Mouse (Mus musculus) kidney, postnatal 36 days (tissue): ENCODE measurements around the gene Has3.

ENCODE experiments used
- DNase-seq, 2 experiments: peaks; one replicate each; pipeline ENCODE4 v3.0.0; 2021 to 2022; ENCODE audit warnings: mixed read lengths in 2 of 2

Has3 gene

DNA sequence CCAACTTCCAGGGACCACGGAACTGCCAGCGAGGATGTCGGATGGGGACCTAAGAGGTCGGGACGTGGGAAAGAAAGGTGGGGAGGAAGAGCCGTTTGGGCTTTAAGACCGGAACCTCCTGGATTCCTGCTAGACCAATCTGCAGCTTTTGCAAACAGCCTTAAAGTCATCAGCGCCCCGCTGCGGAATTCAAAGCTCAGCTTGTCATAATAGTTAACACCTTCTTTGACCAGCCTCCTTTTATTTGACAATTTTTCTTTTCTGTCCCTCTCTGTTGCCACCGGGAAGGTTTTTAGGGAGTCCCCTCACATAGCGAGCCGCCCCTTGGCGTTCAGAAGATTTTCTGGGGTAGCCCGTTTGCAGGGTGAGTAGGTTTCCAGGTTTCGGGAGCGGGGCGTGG lies at the start of gene Has3:
Gene Has3, plus strand, starts transcription at position 192 of the 400 bp plus-strand sequence.
- DNase-seq: peak in 1 of 2 experiments; percentile 55

DNA sequence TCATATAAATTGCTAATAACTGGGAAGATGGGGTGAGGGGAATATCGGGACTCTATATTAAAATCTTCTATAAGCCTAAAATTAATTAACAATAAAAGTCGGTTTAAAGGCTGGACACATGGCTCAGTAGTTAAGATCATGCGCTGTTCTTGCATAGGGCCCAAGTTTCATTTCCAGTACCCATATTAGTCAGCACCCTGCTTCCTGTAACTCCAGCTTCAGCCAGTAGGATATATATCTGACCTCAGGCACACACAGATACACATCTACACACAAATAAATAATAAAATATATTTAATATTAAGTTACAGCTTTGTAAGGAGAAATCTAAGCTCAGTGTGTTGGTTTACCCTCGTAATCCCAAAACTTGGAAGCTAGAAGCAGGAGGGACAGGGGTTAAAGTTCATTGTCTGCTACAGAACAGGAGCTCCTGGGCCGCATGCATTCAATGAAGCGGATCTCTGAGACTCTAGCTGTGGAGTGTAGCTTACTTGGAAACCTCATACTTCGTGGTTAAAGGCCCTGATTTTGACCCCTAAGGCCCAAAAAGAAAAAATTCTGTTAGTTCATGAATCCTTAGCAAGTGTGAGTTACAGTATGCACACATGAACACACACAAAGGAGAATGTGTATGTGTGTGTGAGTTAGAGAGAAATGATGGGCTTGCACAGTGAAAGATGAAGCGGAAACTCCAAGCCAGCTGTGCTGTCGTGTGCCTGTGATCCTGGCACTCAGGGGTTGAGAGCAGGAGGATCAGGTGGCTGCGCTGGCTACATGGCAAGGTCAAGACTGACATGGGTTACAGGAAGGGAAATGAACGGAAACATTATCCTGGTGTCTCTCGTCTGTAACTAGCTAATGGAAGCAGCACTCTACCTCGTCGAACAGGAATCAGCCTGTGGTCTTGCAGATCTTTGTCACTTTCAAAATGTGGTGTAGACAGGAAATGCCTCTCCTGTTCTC lies 49.2 kb upstream of the Has3 start:
- DNase-seq: peak in 1 of 2 experiments; percentile 45

DNA sequence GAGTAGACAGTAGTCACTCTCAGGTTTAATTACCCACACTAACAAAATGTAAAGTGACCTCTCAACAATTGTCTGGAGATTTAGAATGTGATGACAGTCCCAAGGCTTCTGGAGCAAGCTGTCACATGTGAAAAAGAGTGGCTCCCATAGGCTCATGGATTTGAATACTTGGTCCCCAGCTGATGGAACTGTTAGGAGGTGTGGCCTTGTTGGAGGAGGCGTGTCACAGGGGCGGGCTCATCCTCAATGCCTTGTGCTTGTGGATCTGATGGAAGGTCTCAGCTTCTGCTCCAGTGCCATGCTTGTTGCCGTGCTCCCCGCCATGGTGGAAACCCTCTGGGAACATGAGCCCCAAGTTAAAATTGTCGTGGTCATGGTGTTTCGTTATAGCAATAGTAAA lies 41.1 kb upstream of the Has3 start:
- DNase-seq: no peak

DNA sequence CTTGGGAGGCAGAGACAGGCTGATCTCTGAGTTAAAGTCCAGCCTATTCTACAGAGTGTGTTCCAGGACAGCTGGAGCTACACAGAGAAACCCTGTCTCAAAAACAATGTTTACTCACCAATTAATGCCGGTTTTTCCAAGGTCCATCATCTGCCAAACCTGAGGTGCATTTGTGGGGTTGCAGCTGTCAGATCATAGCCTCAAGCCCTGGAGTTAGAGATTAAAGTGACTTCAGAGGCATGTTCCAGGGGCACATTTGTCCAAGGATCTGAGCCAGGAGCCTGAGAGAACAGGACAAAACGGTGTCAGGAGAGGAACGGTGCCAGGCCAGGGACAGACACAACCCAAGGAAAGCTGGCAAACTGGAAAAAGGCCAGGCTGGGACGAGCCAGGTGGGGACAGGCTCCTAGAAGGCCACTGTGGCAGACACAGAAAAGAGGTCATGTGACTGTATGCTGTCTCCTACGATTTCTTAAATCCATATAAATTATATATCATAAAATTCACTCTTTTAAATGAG lies 40.5 kb upstream of the Has3 start:
- peak; percentile 23 to 63 for DNase-seq

DNA sequence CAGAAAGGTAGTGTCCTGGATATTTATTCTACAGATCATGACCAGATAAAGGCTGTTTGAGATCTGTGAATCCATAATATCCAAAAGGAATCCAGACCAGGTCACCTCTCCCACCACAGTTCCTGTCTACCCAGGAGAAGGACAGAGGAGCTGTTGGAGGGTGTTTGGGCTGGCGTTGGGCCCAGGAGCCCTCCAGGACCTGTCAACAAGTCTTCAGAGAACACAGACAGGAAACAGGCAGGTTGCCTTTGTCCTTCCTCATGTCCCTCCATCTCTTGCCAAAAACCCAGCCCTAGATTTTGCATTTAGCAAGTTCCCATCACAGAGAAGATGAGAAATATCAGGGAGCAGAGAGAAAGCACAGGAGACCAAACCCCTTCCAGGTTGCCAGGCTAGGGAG lies 35.1 kb upstream of the Has3 start:
- peak; percentile 62 to 63 for DNase-seq

DNA sequence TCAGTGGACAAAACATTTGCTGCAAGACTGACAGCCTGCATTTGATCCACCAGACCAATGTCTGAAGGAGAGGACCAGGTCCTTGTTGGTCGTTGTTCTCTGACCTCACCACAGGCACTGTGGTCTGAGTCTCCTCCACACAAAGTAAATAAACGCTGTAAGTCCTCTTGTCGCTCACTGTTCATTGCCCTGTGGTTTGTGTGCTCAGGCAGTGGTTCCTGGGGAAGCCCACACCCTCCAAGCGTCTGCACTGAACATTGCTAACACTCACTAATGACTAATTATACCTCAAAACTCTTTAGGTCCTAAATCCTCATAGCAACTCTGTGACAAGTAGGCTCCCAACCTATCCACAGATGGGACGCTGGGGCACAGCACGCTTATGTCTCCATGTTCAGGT lies 33.5 kb upstream of the Has3 start:
- DNase-seq: no peak

DNA sequence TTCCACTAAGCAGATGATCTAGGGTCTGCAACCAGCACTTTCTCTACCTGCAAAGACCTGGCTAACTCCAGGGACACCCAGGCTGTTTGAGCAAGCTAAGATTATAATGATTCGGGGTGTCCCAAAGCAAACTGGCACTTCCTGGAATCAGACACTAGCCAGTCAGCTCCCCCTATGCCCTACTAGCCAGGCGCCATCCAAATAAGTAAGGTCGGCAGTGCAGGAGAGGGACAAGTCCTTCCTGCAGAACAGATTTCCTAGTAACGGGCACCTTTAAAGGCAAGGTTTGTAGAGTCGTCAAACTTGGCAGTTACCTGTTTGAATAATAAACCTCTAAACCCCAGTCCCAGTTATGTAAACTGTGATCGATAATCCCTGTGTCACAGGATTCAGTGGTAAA lies 31.2 kb upstream of the Has3 start:
- DNase-seq: no peak

DNA sequence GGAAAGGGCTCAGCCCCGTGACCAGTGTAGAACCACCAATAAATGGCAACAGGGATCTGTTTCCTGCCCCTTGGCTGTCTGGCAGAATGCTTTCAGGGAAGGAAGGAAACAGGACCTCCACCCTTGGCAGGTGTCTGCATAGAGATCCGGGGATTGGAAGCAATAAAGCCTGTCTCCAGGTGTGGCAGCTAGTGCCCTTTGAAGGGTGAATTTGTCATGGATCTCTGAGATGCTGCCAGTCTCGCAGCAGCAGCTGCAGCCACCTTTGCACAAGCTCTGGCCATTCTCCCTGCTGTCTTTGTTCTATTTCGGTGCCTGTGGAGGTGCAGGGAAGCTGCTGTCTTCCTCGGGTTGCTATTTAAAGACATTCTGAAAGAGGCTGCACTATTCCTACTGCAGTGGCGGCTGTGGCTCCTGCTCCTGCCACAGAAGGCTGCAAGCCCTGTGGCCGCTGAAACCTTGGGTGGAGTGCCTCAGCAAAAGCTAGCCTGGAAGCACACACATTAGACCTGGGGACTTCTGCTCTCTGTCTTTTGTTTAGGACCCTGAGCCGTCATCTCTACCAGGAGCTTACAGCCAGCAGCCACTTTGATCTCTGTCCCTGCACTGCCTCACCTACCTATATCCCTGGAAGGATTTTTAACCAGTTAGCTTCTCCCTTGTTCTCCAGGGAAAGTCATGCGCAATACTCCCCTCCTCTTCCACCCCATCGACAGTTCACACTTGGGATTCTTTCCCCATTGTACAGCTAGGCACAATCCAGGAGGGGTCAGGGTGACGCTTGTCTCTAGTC lies 30.6 kb upstream of the Has3 start:
- peak; percentile 47 to 64 for DNase-seq

DNA sequence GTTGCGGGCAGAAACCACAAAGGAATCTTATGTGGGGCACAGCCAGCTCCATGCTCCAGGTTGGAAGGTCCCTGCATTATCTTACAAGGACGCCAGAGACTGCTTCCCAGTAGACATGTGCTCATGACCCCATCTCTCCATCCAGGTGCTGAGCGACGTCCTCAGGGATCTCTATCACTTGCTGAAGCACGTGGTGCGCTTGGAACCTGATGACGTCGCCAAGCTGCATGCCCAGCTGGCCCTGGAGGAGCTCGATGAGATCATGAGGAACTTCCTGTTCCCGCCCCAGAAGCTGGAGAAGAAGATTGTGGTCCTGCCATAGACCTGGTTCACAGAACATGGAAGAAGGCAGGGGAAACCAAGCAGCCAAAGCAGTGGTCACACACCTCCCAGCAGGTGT lies 20.0 kb upstream of the Has3 start:
- DNase-seq: no peak

DNA sequence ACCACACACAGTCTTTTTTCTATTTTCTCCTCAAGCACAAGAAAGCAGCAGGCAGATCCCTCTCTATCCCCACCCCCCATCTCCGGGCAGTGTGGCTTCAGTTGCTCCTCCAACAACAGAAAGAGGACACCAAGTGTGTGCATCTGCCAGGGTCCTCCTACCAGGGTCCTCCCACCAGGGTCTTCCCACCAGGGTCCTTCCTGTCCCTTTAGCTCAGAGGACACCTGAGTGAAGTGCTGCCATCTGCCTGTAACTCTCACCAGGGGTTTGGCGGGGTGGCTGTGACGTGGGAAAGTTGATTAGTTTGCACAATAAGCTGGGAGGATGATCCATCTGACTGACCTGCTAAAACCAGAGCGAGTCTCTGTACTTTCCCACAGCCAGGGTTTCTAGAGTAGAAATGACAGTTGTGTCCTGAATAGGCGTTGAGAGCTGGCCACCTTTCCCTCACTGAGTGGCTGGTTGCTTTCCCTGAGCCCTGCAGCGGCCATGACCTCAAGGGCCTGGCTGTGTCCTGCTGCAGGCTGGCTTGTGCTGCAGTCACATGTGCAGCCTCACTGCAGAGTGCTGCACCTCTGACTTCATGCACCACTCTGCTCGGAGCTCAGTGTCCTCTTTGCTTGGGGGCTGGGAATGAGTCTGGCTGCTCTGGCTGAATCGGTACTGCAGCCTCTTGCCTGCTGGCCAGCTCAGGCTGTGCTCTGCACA lies 15.4 kb upstream of the Has3 start:
- peak; percentile 15 to 53 for DNase-seq

DNA sequence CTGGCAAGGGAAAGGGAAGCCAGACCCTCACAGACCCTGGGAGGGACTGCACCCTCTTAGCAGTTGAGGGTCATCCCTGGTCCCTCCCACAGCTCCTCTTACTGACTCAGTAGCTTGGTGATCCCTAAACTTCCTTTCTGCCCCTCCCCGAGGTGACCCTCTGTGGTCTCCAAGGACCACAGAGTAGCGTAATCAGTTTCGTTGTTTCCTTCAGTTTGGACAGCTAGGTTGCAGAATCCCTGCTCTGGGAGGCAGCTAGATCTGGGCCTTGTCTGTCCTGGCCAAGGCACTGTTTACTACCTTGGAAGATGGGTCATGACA lies 14.8 kb upstream of the Has3 start:
- no peak for DNase-seq

DNA sequence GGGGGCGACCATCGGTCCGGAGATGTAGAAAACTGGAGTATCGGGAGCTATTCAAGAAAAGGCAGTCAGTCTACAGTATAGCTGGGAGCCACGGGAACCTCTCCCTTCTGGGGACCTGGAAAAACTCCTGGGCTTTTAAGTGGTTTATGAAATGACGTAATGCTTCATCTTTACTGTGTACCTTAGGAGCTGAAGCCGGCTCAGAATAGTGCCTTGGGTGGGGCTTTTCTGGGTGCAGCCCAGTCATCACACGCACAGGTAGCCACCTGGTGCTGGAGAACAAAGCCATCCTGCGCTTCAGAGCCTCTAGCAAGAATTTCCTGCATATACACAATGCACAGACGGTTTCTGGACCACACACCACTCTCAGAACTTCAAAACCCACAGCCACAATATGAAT lies 7.2 kb upstream of the Has3 start:
- no peak for DNase-seq

DNA sequence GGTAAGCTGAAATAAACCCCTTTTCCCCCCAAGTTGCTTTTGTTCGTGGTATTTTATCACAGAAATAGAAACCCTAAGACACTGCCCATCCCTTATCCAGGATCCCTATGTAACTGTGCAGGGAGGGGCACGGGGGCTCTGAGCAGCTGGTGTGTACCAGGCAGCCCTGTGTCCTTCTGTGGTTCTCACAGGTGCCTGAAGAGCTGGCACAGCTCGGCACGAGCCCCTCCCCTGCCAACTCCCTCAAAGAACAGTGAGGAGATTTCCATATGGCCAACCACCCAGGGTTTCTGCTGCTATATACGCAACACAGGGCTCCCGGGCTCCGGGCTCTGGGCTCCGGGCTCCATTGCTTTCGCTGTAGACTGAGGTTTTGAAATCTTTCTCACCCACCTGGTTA lies 4.7 kb upstream of the Has3 start:
- DNase-seq: no peak

DNA sequence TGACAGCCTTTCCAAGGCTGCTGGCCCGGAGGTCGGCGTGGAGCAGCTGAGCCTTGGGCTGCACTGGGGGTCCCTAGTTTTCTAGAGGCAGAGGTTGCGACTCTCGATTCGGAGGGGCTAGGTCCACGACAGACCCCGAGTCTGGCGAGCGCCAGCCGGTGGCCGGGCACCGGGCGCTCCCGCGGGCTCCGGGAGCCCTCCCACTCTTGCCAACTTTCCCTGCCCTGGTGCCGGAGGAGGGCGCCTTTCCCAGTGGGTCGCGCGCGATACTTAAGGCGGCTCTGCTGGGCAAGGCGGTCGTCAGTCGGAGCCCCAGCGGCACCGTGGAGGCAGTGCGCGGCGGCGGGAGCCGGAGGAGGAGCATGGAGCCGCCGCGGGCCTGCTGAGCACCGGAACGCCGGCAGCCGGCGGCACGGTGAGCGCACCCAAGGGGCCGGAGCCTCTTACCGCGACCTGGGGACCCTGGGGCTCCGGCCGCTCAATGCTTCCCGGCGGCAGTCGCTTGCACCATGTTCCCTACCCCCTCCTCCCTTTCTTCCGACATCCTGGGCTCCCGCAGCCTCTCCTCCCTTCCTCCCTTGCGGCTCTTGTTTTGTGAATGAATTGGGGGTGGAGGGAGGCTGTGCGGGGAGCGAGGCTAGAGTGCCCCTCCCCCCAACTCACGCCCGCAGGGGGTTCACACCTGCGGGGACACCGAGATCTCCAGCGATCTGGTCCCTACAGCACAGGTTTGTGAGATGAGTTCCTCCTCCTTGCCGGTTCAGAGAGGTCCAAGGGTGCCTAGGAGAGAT lies 690 bp downstream of the Has3 start:
- peak; percentile 72 to 83 for DNase-seq

DNA sequence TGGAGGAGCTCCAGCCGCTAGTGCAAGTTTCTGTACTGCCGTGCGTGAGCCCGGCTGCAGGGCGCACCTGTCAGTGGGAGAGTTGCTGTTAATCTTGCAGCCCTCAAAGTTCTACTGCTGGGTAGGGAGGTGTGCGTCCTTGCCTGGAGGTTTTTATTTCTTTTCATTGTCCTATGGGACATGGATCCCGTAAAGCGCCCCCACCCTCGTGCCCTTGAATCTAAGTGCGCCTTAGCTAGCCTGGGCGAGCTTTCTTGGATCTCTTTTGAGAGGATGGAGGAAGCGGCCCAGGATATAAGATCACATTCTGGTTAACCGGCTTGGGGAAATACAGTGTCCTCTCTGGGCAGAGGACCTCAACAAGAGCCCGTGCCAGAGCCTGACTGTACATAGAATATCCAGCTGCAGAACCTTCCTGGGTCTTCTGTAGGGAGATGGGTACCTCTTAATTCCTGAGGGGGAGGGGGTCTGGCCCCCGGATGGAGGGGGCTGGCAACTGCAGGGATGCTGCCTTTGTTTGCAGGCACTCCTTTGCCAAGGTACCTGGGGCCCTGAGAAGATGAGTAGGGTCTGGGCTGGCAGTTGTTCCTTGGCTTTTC lies 1.4 kb downstream of the Has3 start:
- peak in 1 of 2 experiments; percentile 63 for DNase-seq

DNA sequence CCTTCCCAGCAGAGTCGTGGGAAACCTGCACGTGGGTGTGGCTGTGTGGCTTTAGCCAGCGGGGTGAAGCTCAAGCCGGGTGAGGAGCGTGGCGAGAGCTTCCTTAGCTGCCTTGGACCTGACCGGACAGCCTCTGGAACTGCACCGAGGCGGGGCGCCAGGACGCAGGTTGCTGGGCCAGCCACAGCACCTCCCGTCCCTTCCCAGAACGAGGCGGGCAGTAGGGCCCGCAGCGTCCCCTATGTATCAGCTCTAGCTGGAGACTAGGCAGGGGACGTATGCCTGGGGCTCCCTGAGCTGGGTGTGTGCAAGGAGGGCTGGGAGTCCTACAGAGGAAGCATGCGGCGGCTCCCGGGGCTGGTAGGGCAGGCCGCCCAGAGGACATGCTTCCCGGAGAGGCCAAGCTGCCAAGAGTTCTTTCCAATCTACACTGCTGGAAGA lies 1.9 kb downstream of the Has3 start:
- DNase-seq: peak; percentile 78 to 90

DNA sequence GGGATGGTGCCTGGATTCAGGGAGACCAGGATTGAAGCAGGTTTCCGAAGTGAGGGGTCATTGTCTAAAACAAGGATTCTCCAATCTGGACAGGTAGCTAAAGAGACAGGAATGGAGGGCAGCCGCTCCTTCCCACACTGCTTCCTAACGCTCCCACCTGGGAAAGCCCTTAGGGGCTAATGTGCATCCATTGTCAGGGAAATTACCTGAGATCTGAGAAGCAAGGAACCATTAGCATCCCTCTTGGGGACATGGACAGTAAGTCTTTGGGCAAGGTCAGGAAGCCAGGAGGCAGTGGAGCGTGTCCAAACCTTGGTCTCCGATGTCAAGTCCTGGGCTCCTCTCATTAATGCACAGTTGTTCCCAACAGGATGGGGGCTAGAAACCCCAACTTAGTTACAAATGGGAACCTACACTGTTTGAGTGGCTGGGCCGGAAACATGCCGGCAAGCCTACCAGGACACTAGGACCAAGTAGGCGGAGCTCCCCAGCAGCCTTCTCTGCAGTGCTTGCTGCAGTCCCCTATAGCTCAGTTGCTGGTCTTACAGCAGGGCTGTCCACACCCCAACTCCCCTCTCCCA lies 2.5 kb downstream of the Has3 start:
- DNase-seq: peak in 1 of 2 experiments; percentile 55

DNA sequence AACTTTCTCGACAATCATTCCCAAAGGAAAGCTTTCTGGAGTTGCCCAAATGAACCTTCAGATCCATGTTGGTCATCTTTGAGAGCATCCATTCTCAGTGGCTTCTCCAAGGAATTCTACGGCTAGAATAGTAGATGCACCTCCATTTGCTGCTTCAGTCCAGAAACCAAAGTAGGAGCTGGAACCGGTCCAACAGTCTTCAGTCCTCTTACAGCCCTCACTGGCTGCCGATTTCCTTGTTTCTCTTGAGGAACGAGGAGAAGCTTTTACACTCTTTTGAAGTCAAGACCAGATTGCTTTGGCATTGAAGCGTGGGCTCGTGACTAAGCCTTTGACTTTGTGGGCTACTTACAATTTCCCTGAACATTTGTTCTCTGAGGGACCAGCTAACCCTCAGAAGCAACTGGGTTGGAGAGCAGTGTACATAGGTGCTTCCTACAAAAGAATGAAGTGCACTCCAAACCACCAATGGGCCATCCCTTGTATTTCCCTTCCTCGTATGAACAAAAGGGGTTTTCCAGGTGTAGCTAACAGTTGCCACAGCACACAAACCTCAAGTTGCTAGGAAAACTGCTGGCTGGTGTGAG lies 10.2 kb downstream of the Has3 start:
- peak in 1 of 2 experiments; percentile 61 for DNase-seq

DNA sequence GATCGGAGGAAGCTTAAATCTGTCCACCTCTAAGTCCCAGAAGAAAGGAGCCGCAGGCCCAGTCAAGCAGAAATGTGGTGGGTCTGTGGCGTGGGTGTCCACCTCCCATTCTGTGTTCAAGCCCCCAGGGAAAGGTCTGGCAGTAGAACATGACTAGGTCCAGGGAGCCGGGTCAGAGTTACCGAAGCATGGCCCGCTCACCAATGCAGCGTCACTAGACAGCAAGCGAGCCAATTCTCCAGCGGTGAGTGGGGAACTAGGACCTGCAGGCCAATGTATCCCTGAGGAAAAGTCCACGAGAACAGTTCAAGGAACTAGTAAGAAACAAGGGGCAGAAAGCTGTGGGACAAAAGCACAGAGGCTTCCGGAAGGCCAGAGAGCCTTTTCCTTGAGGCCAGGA lies 14.1 kb downstream of the Has3 start:
- peak; percentile 56 to 74 for DNase-seq

DNA sequence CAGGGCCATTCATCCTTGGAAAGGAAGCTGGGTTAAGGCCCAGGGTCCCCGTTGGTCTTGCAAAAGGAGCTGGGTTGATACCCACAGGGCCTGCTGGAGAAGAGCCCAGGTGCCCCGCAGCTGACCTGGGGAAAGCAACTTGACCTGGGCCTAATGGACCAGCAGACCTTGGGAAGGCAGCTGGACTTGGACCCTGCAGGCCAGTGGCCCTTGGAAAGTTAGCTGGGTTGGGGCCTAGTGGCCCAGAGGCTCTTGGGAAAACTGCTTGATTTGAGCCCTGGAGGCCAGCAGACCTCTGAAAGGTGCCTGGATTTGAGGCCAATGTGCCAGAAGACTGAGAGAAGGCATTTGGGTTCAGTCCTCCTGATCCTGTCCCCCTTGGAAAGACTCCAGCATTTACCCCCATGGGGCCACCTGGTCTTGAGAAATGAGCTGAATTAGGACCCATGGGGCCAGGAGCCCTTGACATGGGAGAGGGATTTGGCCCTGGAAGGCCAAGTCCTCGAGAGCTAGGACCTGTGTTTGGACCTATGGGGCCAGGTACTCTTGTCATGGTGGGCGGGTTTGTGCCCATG lies 14.9 kb downstream of the Has3 start:
- peak; percentile 79 to 81 for DNase-seq
